Mouse (Mus musculus) lung, embryonic 14.5 days (tissue): ENCODE results near the gene Eps15l1. TPM values are rescaled to one million over a fixed set of nuclear protein-coding genes. Genes with fewer than 3 reads are reported as not detected.

ENCODE experiments used
- ATAC-seq: fragments of 200-750 bp; cut with Nextera tagmentation; 2 replicates; pipeline ENCODE4 v1.8.0; 2017; ENCODE audit warnings: mild to moderate bottlenecking, moderate TSS enrichment, moderate library complexity; ENCODE audit not compliant: insufficient read depth
- DNase-seq: peaks from one replicate; pipeline ENCODE4 v3.0.0-alpha.2; 2015
- H3K27ac ChIP-seq: fragments of 300-500 bp; sonication (generic); 2 replicates; pipeline ENCODE4 v1.5.1; 2014; ENCODE audit warnings: low read depth, mild to moderate bottlenecking, moderate library complexity
- H3K27me3 ChIP-seq: fragments of 300-500 bp; sonication (generic); 2 replicates; pipeline ENCODE4 v1.6.1; 2014; ENCODE audit warnings: low read length, control low read depth; ENCODE audit not compliant: insufficient read depth
- H3K36me3 ChIP-seq: fragments of 300-500 bp; sonication (generic); 2 replicates; pipeline ENCODE4 v1.6.1; 2014; ENCODE audit warnings: control low read depth; ENCODE audit not compliant: insufficient read depth
- H3K4me1 ChIP-seq: fragments of 300-500 bp; sonication (generic); 2 replicates; pipeline ENCODE4 v1.6.1; 2014; ENCODE audit warnings: antibody characterized with exemption, control low read depth; ENCODE audit not compliant: insufficient read depth
- H3K4me2 ChIP-seq: fragments of 300-500 bp; sonication (generic); 2 replicates; pipeline ENCODE4 v1.6.1; 2014; ENCODE audit warnings: mild to moderate bottlenecking
- H3K4me3 ChIP-seq: fragments of 300-500 bp; sonication (generic); 2 replicates; pipeline ENCODE4 v1.5.1; 2014; ENCODE audit warnings: low read depth, low read length
- H3K9ac ChIP-seq: fragments of 300-500 bp; sonication (generic); 2 replicates; pipeline ENCODE4 v1.6.1; 2014
- H3K9me3 ChIP-seq: fragments of 300-500 bp; sonication (generic); 2 replicates; pipeline ENCODE4 v1.6.1; 2016; ENCODE audit warnings: low read depth, low read length, control low read depth
- CTCF ChIP-seq: IDR thresholded peaks from 2 replicates; pipeline ENCODE4 v1.5.1; 2016; ENCODE audit warnings: antibody characterized with exemption, low read depth
- WGBS: fragments of 180-500 bp; shearing (Covaris S2); extraction: QIAGEN DNeasy Blood & Tissue Kit; methylation state at CpG from one replicate; pipeline ENCODE4 v1.1.7; 2014; 5-methylcytosine and 5-hydroxymethylcytosine counted together
- polyA plus RNA-seq: library from polyadenylated mRNA; unstranded; fragments of >200 nt; fragmentation: Nextera tagmentation; extraction: Ambion mirVana; gene quantifications from 2 replicates; pipeline ENCODE4 v1.2.1, GENCODE M21; 2014

Gene Eps15l1
- polyA plus RNA-seq, 1 experiment from 2014 or later = 69.4 TPM

DNA sequence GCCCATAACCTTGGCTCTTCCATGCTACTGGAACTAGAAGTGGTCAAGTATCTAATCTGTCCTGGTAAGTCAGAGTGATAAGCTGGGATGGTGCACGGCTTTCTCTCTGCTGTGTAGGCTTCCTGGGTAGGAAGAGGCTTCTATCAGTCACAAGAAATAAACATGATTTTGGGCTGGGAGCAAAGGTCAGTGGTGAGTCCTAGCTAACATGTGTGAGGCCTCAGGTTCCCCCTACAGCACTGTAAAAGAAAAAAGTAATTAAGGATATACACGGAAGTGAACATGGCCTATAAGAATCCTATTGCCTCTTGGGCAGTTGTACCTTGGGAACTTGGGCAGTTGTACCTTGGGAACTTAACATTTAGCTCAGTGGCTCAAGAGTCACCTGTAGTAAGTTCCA, 44.4 kb downstream of the Eps15l1 start:
- TF ChIP-seq CTCF = no peak
- Histone ChIP-seq H3K4me2 (no peak overlapping the region), H3K9ac (no peak overlapping the region), H3K4me3 (no peak overlapping the region), H3K27me3 (no peaks in the 10 kb centered on the region), H3K9me3 (no peaks in the 10 kb centered on the region), H3K27ac (no peak overlapping the region), H3K36me3 (peaks cover 94% of the 10 kb centered on the region), H3K4me1 (no peaks in the 10 kb centered on the region)
- ATAC-seq (no peak), DNase-seq (no peak)
- WGBS = 76% methylated on average over 2 of the region's 2 CpGs

GRCm38 (mm10) chr8:72376309-72376708, 45.0 kb downstream of the Eps15l1 start:
- WGBS = 87% methylated on average over 5 of the region's 5 CpGs
- Histone ChIP-seq H3K9me3 (no peaks in the 10 kb centered on the region), H3K4me1 (no peaks in the 10 kb centered on the region), H3K4me3 (no peak overlapping the region), H3K36me3 (peaks cover 94% of the 10 kb centered on the region), H3K27ac (no peak overlapping the region), H3K9ac (no peak overlapping the region), H3K27me3 (no peaks in the 10 kb centered on the region), H3K4me2 (no peak overlapping the region)
- DNase-seq (no peak), ATAC-seq (no peak)
- no peak for TF ChIP-seq CTCF

DNA sequence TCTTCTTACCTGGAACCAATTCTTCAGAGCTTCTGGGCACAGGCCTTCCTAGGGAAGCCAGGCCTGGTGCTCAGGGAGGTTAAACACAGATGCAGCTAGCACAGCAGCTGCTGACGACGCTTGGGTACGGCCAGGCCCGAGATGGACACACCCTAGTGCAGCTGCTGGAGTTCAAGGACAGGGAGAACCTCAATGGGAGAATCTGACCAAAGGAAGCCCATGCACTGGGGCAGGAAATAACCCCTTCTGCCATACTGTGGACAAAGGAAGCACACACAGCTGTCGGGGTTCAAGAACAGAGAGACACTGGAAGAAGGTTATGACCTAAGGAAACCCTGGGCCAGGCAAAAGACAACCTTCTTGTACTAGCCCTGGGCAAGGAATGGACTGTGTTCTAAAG, 46.1 kb downstream of the Eps15l1 start:
- DNase-seq (no peak), ATAC-seq (no peak)
- Histone ChIP-seq H3K27me3 (no peaks in the 10 kb centered on the region), H3K9me3 (no peaks in the 10 kb centered on the region), H3K4me1 (no peaks in the 10 kb centered on the region), H3K9ac (no peak overlapping the region), H3K4me2 (no peak overlapping the region), H3K36me3 (peaks cover 94% of the 10 kb centered on the region), H3K4me3 (no peak overlapping the region), H3K27ac (no peak overlapping the region)
- WGBS = 79% methylated on average over 5 of the region's 5 CpGs
- TF ChIP-seq CTCF = no peak

DNA sequence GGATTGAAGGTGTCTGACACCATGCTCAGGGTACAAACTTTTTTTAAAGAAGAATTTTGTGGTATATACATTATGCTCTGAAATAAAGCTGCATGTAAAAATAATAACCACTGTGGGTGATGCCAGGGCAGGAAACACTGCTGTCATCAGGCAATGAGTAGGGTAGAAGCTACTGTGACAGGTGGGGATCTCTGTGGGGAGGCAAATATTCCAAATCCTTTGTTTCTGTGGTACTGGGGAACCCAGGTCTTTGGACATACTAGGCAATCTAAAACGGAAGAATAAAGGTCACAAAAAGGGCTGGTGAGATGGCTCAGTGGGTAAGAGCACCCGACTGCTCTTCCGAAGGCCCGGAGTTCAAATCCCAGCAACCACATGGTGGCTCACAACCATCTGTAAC, 48.9 kb downstream of the Eps15l1 start:
- Histone ChIP-seq H3K9me3 (no peaks in the 10 kb centered on the region), H3K4me3 (no peak overlapping the region), H3K36me3 (peaks cover 95% of the 10 kb centered on the region), H3K4me2 (no peak overlapping the region), H3K27me3 (no peaks in the 10 kb centered on the region), H3K27ac (no peak overlapping the region), H3K4me1 (no peaks in the 10 kb centered on the region), H3K9ac (no peak overlapping the region)
- no peak for DNase-seq
- 97% methylated on average over 4 of the region's 4 CpGs for WGBS
- no peak for TF ChIP-seq CTCF
- no peak for ATAC-seq

GRCm38 (mm10) chr8:72371356-72371755, 49.9 kb downstream of the Eps15l1 start:
- no peak overlapping the region for H3K4me2 ChIP-seq
- H3K4me1 ChIP-seq = no peaks in the 10 kb centered on the region
- ATAC-seq (no peak), DNase-seq (no peak)
- H3K27ac ChIP-seq = no peak overlapping the region
- no peak overlapping the region for H3K4me3 ChIP-seq
- H3K36me3 ChIP-seq = peaks cover 95% of the 10 kb centered on the region
- WGBS = 100% methylated on average over 3 of the region's 3 CpGs
- TF ChIP-seq CTCF = no peak
- no peaks in the 10 kb centered on the region for H3K27me3 ChIP-seq
- no peak overlapping the region for H3K9ac ChIP-seq
- no peaks in the 10 kb centered on the region for H3K9me3 ChIP-seq

DNA sequence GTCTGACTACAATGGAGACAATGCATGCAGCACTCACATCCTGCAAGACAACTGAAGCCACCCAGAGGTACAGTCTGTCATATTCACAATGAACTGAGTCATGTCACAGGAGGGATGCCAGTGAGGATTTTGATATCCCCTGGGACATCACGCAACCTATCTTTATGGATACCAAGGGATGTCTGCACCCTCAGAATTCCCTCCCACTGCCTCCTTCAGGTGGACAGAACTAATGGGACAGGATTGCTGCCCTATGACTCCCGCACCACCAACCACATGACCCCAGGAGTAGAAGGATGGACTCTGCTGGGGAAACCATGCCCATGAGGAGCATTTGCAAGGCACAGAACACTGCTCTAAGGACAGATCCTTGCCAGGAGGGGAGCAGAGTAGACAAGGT, 54.8 kb downstream of the Eps15l1 start:
- Histone ChIP-seq H3K27ac (no peak overlapping the region), H3K36me3 (peaks cover 98% of the 10 kb centered on the region), H3K27me3 (no peaks in the 10 kb centered on the region), H3K4me1 (no peaks in the 10 kb centered on the region), H3K4me2 (no peak overlapping the region), H3K9me3 (no peaks in the 10 kb centered on the region), H3K4me3 (no peak overlapping the region), H3K9ac (no peak overlapping the region)
- ATAC-seq (no peak), DNase-seq (no peak)
- no peak for TF ChIP-seq CTCF
- 94% methylated on average over 2 of the region's 2 CpGs for WGBS

- no peak overlapping the region for H3K9ac ChIP-seq
- peak; percentile 90 for TF ChIP-seq CTCF
- DNase-seq (peak; percentile 82), ATAC-seq (peak; percentile 76)
- no peak overlapping the region for H3K4me3 ChIP-seq
- H3K4me1 ChIP-seq = no peaks in the 10 kb centered on the region
- H3K4me2 ChIP-seq = no peak overlapping the region
- peaks cover 95% of the 10 kb centered on the region for H3K36me3 ChIP-seq
- WGBS = 20% methylated on average over 3 of the region's 3 CpGs
- no peaks in the 10 kb centered on the region for H3K9me3 ChIP-seq
- no peak overlapping the region for H3K27ac ChIP-seq
- H3K27me3 ChIP-seq = no peaks in the 10 kb centered on the region
Measured at GRCm38 (mm10) chr8:72365826-72366225, 55.4 kb downstream of the Eps15l1 start.

DNA sequence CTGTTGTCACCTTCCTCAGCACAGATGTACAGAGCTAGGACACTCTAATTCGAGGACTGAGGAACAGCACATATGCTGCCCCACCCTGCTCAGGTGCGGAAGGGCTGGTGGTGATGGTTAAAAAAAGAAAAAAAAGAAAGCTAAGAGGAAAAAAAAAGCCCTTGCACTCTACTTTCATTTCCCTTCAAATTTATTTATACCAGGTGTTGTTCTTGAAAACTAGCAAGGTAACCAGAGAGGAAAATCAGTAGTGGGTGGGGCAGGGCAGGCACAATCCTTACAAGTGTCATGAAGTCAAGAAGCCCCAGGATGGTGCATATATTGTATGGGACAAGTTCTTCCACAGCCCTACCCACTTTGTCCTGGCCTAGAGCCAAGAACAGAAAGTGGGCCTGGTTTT, 56.2 kb downstream of the Eps15l1 start:
- peaks cover 89% of the 10 kb centered on the region for H3K36me3 ChIP-seq
- H3K4me1 ChIP-seq = no peaks in the 10 kb centered on the region
- WGBS = 89% methylated on average over 2 of the region's 2 CpGs
- no peak overlapping the region for H3K27ac ChIP-seq
- no peaks in the 10 kb centered on the region for H3K27me3 ChIP-seq
- H3K9ac ChIP-seq = no peak overlapping the region
- DNase-seq (no peak), ATAC-seq (no peak)
- H3K4me2 ChIP-seq = no peak overlapping the region
- no peak overlapping the region for H3K4me3 ChIP-seq
- no peak for TF ChIP-seq CTCF
- no peaks in the 10 kb centered on the region for H3K9me3 ChIP-seq
